Mouse (Mus musculus): Measurements from ENCODE around the gene Scamp5.

The Scamp5 gene

DNA sequence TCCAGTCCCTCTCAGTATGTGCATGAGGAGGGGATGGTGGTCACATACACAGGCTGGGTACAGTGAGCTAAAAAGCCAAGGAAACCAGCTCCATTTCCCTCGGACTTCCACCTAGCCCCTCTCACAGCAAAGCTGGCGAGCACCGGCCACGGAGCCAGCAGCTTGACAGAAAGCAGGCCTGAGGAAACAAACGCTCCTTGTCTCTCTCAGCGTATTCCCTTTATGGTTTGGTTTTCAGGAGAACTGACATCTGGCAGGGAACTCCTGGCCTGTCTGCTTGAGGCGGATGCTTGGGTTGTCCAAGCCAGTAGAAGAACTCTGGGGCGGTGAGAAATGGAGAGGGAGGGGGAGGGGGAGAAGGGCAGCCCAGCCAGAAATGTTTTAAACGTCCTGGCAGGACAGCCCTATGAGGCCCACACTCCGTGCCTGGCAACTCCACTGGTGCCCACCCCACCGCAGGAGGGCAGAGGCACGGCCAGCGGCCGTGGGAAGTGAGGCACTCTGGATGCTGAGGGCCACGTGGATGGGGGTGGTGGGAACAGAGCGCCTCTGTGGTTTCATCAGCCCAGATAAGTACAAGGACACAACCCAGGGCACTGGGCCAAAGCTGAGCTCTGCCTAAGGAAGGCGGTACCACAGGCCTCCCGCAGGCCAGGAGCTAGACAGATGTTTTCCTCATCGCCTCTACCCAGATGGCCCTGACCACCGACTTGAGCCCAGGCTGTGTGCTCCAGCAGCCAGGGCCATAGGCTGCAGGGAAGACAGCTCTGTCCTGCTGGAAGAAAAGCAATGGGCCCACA is 47.3 kb downstream of the Scamp5 start:
- in situ Hi-C loops (cut with MseI, MboI) = no loop called here

DNA sequence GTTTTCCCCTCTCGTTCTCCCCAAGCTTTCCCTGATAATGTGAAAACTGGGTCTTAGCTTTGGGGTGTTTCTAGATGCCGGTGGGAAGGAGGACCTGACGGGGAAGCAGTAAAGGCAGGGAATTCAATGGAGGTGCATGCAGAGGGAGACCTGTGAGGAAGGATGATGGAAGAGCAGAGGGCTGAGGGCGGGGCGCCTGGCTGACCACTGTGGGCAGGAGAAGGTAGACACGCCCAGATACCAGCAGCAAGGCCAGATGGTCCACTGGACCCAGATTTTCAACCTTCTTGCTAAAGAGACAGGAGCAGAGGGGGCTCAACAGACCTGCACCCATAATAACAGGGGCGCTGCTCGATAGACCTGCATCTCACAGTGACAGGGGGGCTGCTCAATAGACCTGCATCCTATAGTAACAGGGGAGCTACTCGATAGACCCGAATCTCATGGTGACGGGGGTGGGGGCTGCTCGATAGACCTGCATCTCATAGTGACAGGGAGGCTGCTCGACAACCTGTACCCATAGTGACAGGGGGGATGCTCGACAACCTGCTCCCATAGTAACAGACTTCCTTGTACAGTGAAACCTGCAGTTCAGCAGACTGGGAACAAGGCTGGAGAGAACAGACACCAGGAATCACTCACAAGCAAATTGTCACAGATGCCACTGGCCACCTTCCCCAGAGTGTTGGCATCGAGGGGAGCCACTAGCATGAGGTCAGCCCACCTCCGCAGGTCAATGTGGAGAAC is 48.2 kb downstream of the Scamp5 start:
- in situ Hi-C loops (cut with MseI, MboI) = no loop called here

DNA sequence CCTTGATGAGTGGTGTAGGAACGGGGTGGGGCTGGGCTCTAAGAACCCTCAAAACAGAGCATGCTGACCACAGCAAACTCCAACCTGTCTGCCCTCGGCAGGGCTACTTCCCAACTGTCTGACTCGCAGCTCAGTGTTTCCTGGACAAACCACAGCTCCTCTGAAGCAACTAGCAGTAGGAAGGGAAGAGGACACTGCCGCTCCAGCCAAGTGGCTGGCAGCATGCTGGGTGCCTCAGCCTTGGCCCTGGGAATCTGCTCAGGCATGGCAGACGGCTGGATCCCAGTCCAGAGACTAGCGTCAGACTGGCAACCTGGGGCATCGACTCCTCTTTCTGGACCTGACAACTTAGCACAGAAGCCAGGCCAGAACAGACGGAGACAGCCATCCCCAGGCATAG is 50.5 kb downstream of the Scamp5 start:
- in situ Hi-C loops (cut with MseI, MboI) = no loop called here

DNA sequence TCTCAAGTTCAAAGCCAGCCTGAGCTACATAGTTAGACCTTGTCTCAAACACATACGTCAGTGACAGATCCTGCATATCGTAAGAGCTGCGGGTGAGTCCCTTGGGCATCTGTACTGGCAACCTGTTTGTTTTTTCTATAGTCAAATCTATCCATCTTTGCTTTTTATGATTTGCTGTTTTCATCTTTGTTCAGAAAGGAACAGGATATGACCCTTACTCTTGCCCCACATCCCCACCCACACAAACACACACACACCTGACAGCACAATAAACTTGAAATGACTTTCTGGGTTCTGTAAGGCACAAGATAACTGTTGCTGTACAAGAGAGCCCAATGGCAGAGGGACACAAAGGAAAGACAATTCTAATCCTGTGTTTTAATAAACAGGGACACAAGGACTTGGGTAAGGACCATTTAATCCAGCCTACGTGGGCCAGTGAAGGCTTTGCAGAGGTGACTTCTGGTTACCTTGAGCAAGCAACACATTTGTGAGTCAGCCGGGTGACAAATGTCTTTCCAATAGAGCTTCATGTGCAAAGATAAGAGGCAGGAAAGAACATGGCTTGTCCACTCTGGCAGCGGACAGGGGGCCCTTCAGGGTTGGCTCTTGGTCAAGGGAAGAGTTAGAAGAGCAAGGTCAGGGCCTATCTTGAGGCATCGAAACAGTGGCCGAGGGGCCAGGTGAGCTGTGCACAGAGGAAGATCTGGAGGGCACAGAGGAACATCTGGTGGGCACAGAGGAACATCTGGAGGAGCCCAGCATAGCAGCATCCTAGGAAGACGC is 60.5 kb downstream of the Scamp5 start:
- in situ Hi-C loops (cut with MseI, MboI) = no loop called here

DNA sequence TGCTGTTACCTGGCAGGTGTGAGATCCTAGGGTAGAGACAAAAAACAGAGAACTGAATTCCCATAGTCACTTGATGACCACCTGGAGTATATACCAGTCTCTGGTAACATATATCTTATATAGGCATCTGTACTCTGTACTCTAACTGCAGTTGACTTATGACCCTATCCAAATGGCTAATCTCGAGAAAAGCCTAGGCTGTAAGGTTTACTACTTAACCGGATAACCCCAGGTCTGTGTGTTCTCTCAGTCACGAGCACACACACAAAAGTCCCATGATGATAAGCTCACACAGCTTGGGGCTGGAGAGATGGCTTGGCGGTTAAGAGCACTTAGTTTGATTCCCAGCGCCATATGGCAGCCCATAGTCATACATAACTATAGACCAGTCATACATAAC is 61.5 kb downstream of the Scamp5 start:
- in situ Hi-C loops (cut with MseI, MboI) = no loop called here

DNA sequence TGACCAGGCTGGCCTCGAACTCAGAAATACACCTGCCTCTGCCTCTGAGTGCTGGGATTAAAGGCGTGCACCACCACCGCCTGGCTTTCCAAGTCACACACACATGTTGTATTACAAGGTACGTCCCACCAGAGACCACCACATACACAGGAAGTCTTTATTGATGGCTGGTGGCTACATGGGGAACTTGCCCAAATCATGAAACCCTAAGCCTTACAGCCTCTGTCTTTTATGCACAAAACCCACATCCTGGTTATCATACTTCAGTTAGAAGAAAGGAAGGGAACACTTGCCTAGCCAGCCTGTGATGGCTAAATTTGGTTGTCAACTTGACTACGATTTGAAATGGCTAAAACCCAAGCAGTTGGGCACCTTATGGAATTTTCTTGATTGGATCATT is 63.8 kb downstream of the Scamp5 start:
- in situ Hi-C loops (cut with MseI, MboI) = no loop called here

DNA sequence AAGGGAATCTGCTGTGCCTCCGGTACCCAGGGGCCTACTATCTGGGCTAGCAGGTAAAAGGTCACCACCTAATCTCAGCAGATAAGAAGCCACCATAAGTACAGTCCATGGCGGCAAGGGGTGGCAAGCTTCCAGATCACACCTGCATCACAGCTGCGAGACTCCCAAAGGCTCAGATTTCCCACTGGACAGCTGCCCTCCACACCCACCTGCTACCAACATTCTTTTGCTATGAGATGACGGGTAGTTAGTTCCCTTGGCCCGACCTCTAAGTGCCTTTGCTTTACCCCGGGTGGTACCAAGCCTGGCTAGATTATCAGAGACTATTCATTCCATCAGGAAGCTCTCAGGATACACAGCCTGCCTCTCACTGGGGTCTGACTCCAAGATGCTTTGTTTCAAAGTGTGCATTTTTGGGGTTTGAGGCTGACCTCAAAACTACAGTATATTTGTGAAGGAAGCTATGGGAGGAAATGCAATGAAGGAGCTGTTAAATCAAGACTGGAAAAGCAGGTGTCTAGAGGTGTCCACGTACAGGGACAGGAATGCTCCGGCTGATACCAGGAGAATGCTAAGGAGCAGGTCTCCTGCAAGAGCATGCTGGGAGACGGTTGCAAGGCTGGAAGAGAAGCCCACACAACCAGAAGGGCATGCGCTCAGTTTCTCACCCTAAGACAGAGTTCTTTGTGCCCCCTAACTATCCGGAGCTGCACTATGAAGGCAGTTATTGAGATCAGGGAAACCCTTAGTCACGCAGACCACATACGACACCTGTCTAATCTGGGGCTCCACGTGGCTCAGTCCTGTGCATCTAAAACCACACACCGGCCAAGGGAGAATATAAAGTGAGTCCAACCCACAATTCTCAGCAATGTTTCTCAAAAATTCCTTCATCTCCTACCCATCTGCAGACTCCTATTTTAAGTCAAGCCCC is 65.3 kb downstream of the Scamp5 start:
- in situ Hi-C loops (cut with MseI, MboI) = no loop called here

DNA sequence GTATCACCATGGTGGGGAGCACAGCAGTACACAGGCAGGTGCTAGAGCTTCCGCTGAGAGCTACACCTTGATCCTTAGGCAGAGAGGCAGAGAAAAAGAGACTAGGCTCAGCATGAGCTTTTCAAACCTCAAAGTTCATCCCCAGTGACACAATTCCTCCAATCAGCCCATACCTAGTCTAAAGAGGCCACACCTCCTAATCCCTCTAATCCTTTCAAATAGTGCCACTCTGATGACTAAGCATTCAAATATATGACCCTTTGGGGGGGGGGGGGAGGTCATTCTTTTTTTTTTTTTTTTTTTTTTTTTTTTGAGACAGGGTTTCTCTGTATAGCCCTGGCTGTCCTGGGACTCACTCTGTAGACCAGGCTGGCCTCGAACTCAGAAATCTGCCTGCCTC is 69.1 kb downstream of the Scamp5 start:
- in situ Hi-C loops (cut with MseI, MboI) = no loop called here

DNA sequence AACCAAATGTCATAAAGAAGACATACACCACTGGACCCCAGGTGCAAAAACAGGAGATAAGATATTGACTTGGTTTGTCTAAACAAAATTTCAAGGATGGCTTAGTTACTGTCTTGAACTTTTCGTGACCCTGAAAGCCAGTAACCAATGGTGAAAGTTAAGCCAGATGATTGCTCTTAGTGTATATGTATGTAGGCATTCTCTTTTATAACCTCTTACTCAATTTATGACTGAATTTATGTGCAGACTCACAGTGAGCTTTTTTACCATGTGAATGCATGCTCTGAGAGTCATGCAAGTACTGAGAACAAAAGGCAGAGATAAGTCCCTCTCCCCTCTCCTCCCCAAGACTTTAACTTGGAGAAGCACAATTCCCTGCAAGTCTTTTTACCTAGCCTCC is 75.0 kb downstream of the Scamp5 start:
- in situ Hi-C loops (cut with MseI, MboI) = no loop called here
